Mouse (Mus musculus): ENCODE measurements around the gene Tac1. TPM values are rescaled to one million over a fixed set of nuclear protein-coding genes. Genes with fewer than 3 reads are reported as not detected.

The Tac1 gene
- not detected in 2 replicates for polyA plus RNA-seq (2012; rRNA removed; ENCODE audit: low replicate concordance)

GRCm38 (mm10) chr6:7554829-7555391 is at the start of gene Tac1:
Tac1 (plus strand) TSS chr6:7554879.

Other genes starting within 250 kb of the Tac1 start
- 38.0 and 41.8 TPM in 2 replicates for gene Asns, start 138.4 kb downstream of the Tac1 start, polyA plus RNA-seq (2012; rRNA removed; ENCODE audit: low replicate concordance)